Mouse (Mus musculus) CH12.LX (cell line): ENCODE measurements at regions not wholly inside any gene's neighbourhood (a gene's known extent, or its start where the extent isn't known, plus 50 kb on each side); places are given as distances from the start of the nearest gene placed in this dataset.

ENCODE experiments used
- BHLHE40 ChIP-seq: IDR thresholded peaks from 2 replicates; pipeline ENCODE4 v1.6.1; 2011; ENCODE audit warnings: mild to moderate bottlenecking, low read depth, low read length, improper control_type of control experiment
- EP300 ChIP-seq: IDR thresholded peaks from 2 replicates; pipeline ENCODE4 v1.6.1; 2011; ENCODE audit warnings: low read length, improper control_type of control experiment
- JUN ChIP-seq: IDR thresholded peaks from 2 replicates; pipeline ENCODE4 v1.6.1; 2011; ENCODE audit warnings: low read depth, mild to moderate bottlenecking, low read length, improper control_type of control experiment, moderate library complexity; ENCODE audit not compliant: insufficient read depth
- POLR2A ChIP-seq: IDR thresholded peaks from 2 replicates; pipeline ENCODE4 v1.6.1; 2011; ENCODE audit warnings: low read depth, mild to moderate bottlenecking, improper control_type of control experiment, low read length

DNA sequence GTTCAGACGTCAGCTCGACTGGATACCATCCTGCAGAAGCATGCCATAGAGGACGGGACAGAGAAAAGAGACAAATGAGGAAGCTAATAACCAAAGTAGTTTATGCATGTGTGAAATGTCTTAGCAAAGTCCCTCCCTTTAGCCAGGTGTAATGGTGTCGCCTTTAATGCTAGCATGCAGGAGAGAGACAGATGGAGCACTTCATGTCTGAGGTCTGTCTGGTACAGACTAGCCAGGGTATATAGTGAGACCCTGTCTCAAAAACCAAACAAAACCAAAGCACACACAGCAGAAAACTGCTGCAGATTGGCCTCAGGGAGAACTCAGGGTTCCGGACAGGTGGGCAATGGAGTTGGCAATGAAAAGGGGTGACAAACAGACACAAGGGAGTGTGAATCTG, 88.0 kb downstream of the Fam161a start:
- TF ChIP-seq BHLHE40 (no peak), POLR2A (no peak), EP300 (no peak), JUN (no peak)
